In genomic region chr15:103135431-103135947, GRCm38 (mm10) we compare ENCODE assay signal across 10 mouse cellular contexts. TPM values are rescaled to one million over a fixed set of nuclear protein-coding genes. Genes with fewer than 3 reads are reported as not detected.
DNase-seq lines count a peak whose midpoint lies in the region; ATAC-seq lines count a peak whose summit lies in the region.
"Had no signal": no experiment of that assay in that cellular context is flagged by ENCODE, and none has a peak within 500 bp of the region (broad histone marks: within the 10 kb centered on the region; RNA-seq: fewer than 3 reads in every experiment).

No protein-coding gene starts in this region.

- peak overlapping the region; percentile 97 for H3K27ac ChIP-seq in hindbrain, embryonic 13.5 days
- H3K27ac ChIP-seq: embryonic facial prominence, embryonic 12.5 days; liver, embryonic 13.5 days had no signal

- peak overlapping the region; percentile 27; the same call in 1 of the 2 replicates for H3K4me2 ChIP-seq in hindbrain, embryonic 13.5 days
- H3K4me2 ChIP-seq: embryonic facial prominence, embryonic 12.5 days; liver, embryonic 13.5 days had no signal

- H3K9ac ChIP-seq in hindbrain, embryonic 13.5 days = peak overlapping the region; percentile 51; the same call in 1 of the 2 replicates
- H3K9ac ChIP-seq: embryonic facial prominence, embryonic 12.5 days; liver, embryonic 13.5 days had no signal

- H3K4me1 ChIP-seq in hindbrain, embryonic 13.5 days (replicated peaks) = peaks cover 54% of the 10 kb centered on the region
- H3K4me1 ChIP-seq: liver, embryonic 13.5 days had no signal

- DNase-seq in right cerebral cortex, adult 18-20 months = peak; percentile 72
- no peak for DNase-seq in right cerebral cortex, postnatal 14 days
- DNase-seq in left cerebral cortex, postnatal 36 days (ENCODE audit: low spot score in 2 of 2) = peak; percentile 35 to 36
- no peak for DNase-seq in adipocyte (ENCODE audit: low spot score)
- DNase-seq in B cell, adult 2 months = no peak
- no peak for DNase-seq in embryo, embryonic 10 days (ENCODE audit: low spot score)
- DNase-seq in lung, postnatal 4 days = no peak
- DNase-seq: liver, embryonic 13.5 days had no signal

- WGBS in hindbrain, embryonic 13.5 days = 24% methylated on average over 12 of the region's 13 CpGs

- H3K9me3 ChIP-seq in hindbrain, embryonic 13.5 days = no peaks in the 10 kb centered on the region
- H3K9me3 ChIP-seq: embryonic facial prominence, embryonic 12.5 days; liver, embryonic 13.5 days had no signal

- H3K27me3 ChIP-seq in hindbrain, embryonic 13.5 days = peaks cover 34% of the 10 kb centered on the region

- no peaks in the 10 kb centered on the region for H3K36me3 ChIP-seq in hindbrain, embryonic 13.5 days
- H3K36me3 ChIP-seq: embryonic facial prominence, embryonic 12.5 days; liver, embryonic 13.5 days had no signal

- no peak overlapping the region for H3K4me3 ChIP-seq in hindbrain, embryonic 13.5 days
- H3K4me3 ChIP-seq: embryonic facial prominence, embryonic 12.5 days; liver, embryonic 13.5 days had no signal

- intact Hi-C loops in left cerebral cortex, postnatal 36 days (cut with DNase I) = no loop called here

- peak; percentile 25 for ATAC-seq in hindbrain, embryonic 13.5 days (ENCODE audit: low FRiP score)

RNA-seq across cellular contexts. Expression of gene Smug1, which starts 31.4 kb away (rescaled TPM):
- 40.7 and 41.2 TPM in 2 replicates for polyA plus RNA-seq in hindbrain, embryonic 13.5 days (2015; fragmentation: Nextera tagmentation; extraction: Ambion mirVana)
- 10 to 100 TPM; 18.3 to 20.0 TPM for total RNA-seq in left cerebral cortex, postnatal 36 days (2021)

Comparison
In these comparisons a context has a peak if more than half of its experiments do, and no peak if none do; other contexts are left out.
1. DNase-seq: peak in right cerebral cortex, adult 18-20 months (single experiment) and left cerebral cortex, postnatal 36 days (2 of 2); none in right cerebral cortex, postnatal 14 days (single experiment), adipocyte (single experiment), B cell, adult 2 months (0 of 2), embryo, embryonic 10 days (single experiment) and lung, postnatal 4 days (0 of 2).